Mouse (Mus musculus) retina, postnatal 1 day (tissue): Measurements from ENCODE around the gene G430095P16Rik.

Experiments
- DNase-seq: peaks from one replicate; pipeline ENCODE4 v3.0.0-alpha.2; 2012

Gene G430095P16Rik

DNA sequence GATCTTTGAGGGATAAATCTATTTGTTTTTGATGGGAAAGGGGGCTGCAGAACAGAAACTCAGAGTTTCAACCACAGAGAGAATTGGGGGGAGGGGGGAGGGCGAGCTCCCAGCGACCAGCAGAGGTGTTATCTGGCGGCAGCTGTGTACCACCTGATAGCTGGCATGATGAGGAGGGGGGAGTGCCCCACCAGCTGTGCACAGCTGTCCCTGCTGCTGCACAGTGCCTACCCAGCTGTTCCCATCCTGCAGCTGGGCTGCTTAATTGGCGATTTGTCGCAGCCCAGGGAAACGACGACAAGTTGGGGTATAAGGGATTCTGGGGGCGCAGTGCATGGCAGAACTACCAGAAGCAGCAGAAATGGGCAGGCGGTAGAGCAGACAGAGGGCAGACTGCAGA is 1.9 kb downstream of the G430095P16Rik start:
- DNase-seq: no peak

DNA sequence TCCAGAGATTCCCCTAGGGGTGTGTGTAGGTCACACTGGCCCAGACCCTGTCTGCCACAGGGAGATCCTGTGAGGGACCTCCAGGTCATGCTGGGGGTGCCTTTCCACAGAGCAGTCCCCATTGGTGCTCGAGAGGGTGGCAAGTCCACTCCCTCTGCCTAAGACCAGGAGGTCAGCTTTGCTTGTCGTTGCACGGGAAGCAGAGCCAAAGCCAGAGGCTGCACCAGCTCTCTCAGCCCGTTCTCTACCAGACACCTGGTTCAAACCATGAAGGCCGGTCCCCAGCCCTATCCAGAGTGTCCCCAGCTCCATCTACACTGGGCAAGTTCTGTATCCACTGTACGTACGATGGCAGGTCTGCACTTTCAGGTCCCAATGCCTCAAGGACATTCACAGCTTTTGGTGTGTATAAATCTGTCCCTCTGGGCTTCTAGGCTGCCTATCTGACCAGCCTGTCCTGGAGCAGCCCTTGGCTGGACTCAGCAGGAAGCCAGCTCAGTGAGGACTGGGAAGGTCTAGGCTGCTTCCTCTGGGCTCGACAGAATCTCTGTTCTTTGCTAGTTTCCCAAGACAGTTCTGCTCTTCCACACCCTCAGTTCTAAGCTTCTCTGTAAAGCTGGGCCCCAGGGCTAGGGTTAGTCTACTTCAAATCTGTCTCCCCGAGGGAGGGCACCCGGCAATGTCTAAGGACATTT is 2.6 kb downstream of the G430095P16Rik start:
- no peak for DNase-seq

DNA sequence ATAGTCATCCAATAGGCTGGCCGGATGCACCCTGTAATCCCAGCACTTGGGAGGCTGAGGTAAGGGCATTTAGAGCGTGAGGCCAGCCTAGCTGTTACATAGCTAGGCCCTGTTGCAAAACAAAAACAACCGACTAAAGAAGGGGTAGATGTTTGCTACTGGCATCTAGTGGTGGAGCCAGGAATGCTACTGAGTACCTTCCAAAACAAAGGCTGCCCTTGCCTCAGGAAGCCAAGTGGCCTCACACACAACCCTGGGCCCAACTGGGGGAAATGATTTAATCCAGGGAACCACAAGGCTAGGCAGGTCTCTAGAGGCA is 3.1 kb downstream of the G430095P16Rik start:
- DNase-seq: peak; percentile 55

- DNase-seq: peak; percentile 96
Observed at GRCm38 (mm10) chr8:84728474-84728873, 5.7 kb downstream of the G430095P16Rik start.

DNA sequence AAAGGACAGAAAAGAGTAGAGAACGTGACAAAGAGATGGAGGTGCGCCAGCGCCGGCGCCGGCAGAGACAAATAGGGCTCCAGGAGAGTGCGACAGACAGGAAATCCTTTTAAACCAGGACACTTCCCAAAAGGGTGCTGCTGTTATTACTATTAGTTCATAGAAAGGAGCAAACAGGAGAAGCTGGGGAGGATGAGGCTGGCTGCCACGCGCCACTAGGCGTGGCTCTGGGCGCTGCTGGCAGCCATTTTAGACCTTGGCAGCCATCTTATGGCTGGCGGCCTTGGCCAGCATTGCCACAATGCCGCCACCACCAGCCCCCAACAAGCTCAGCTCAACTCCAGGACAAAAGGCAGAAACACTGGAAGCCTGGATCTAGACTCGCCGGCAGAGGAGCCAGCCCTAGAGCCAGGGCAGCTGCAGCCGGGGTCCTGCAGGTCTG is 7.1 kb downstream of the G430095P16Rik start:
- no peak for DNase-seq

DNA sequence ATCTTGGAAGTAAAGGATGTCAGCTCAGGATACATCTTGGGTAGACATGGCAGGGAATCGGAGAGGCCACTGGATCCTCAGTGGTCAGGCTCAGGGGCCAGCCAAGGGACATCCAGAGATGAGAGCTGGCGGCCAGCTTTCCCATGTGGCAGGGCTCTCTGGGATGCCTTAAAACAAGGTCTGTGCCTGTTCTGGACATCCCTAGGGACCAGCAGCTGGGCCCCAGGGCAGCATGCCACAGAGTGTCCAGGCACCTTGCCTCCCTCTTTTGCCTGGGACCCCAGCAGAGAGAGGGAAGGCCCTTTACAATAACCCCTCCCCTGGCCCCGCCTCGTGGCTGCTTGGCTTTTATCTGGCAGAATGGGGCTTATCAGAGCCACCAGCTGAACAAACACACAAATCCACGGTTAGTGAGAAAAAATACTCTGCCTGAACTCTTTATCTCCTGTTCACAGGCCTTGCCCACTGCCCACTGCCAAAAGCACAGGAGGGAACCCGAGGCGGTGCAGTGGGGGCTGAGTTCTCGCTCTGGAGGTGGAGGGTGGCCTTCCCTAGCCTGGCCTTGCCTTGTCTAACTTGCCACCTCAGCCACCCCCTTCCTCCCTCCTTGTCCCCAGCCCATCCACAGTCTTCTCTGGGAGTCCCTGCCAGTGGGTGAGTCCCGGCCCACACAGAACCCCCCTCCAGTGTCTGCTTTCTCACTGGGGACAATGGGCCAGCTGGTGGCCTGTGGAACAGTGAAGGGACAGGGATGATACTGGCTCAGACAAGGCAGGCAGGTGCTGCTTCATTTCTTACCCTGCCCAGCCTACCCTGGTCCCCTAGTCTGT is 7.9 kb downstream of the G430095P16Rik start:
- peak; percentile 56 for DNase-seq

GRCm38 (mm10) chr8:84731371-84732177 is 8.8 kb downstream of the G430095P16Rik start:
- DNase-seq: no peak

DNA sequence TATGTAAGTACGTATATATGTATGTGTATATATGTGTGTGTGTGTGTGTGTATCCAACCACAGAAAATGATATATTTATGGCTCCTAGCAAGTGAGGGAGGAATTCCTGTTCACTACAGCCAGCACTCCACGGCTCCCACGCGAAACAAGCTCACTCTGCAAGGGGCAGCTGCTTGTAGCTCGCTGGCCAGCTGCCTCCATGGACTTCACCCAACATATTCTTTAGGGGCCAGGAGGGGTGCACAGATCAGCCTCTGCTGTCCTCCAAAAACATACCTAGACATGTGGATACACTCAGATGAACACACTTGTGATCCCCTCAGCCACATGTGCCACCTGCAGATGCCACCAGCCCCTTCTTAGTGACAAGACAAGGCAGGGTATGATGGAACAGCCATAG is 9.7 kb downstream of the G430095P16Rik start:
- no peak for DNase-seq

DNA sequence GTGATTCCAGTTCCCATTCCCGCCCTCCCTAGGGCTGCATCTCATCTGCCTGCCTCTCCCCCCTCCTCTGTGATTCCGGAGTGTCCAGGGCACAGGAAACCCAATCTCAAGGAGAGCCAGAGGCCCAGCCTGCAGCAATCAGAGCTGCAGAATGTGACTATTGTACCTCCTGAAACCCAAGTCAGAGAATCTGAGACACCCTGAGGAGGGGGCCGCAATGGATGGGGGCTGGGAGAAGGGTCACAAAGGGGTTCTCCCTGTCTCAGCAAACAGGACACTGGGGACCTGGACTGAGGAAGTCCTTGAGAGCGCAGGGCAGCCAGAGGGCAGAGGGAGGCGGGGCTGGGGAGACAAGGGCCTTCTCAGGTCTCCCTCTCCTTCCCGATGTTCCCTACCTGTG is 10.2 kb downstream of the G430095P16Rik start:
- DNase-seq: no peak

- no peak for DNase-seq
Observed at GRCm38 (mm10) chr8:84733959-84734358, 11.2 kb downstream of the G430095P16Rik start.

GRCm38 (mm10) chr8:84734680-84735079 is 11.9 kb downstream of the G430095P16Rik start:
- DNase-seq: no peak

- peak; percentile 47 for DNase-seq
Observed at GRCm38 (mm10) chr8:84735597-84735996, 12.8 kb downstream of the G430095P16Rik start.

GRCm38 (mm10) chr8:84736521-84736920 is 13.7 kb downstream of the G430095P16Rik start:
- no peak for DNase-seq

DNA sequence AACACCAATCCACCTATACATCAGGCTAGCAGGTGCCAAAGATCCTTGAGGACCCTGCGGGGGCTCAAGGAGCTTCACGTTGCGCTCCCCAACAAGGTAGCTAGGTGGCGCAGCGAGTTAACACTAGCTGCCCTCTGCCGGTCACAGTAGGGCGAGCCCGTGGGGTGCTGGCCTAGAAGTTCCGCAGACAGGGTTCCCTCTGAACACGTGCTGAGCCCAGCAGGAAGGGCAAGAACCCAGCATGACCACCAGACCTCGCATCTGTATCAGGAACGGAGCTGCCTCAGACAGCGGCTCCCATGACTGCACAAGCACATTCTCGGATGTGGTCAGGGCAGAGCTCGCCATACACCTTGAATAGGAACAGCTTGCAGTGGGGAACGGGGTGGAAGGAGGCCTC is 14.8 kb downstream of the G430095P16Rik start:
- peak; percentile 90 for DNase-seq

GRCm38 (mm10) chr8:84738266-84738665 is 15.5 kb downstream of the G430095P16Rik start:
- DNase-seq: peak; percentile 65

DNA sequence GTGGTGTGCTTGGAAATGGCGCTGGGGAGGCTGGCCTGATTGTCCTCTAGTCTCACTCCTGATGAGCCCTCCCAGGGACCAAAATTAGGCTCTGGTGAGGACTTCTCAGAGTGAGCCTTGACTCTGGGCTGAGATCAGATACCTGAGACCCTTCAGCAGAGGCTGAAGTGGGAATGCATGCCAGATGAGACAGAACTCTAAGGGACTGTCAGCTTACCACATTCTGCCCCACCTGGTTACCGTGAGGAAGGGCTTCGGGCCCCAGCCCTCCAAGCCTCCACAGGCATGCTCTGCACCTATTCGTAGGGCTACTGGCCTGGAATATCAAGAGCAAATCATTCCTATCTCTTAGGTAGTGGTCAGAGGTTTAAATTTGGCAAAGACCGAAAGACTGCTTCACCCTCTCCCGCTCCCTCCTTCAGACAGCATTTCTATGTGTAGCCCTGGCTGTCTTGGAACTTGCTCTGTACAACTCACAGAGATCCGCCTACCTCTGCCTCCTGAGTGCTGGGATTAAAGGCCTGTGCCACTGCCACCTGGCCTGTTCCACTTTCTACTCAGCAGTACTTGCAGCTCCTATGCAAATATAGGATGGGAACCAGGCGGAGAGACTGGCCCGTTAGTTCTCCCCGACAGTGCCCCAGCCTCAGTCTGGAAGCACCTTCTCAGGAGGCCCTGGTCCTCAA is 16.1 kb downstream of the G430095P16Rik start:
- no peak for DNase-seq

- no peak for DNase-seq
Observed at GRCm38 (mm10) chr8:84739401-84739742, 16.6 kb downstream of the G430095P16Rik start.

- DNase-seq: no peak
Observed at GRCm38 (mm10) chr8:84740895-84741843, 18.4 kb downstream of the G430095P16Rik start.

DNA sequence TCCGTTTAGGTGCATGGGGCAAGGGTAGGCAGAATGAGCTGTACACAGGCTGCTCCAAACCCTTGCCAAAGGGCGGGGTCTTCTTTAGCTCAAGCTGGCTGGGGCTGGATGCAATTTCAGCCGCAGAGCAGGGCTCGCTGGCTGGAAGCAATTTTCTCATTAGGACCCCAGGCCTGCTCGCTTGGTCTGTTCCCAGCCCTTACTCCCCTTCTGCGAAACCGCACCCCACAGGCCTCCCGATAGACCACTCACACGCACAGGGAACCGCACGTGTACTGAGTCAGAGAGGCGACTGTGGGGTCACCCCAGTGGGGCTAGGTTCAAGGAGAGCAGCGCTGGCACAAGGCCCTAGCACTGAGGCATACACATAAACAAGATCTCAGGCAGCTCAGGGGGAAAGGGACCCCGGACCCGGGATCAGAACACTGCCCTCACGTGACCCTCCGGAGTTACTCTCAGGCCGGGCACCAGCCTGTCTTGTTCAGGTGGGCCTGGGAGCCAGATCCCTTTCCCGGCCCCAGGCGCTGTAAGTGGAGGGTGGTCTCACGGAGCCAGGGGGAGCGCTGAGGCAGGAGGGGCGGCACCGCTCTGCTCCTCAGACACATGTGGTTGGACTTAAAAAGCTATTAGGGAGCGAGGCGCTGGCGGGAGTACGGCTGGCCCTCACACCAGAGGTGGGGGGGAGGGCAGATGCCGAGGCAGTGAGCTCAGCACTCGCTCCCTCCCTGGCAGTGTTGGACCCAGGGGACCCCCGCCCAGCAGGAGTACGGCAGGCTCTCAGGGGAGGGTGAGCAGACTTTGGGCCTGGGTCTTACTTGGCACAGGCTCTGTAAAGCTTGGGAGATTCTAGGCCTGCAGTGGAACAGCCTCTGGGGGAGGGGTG is 19.6 kb downstream of the G430095P16Rik start:
- peak; percentile 70 for DNase-seq

GRCm38 (mm10) chr8:84743054-84743415 is 20.2 kb downstream of the G430095P16Rik start:
- no peak for DNase-seq
